Mouse (Mus musculus) gastrocnemius, postnatal 10 days (tissue): ENCODE measurements around the gene Ephb6. TPM values are rescaled to one million over a fixed set of nuclear protein-coding genes. Genes with fewer than 3 reads are reported as not detected.

Source experiments
- DNase-seq: peaks from one replicate; pipeline ENCODE4 v3.0.0; 2021; ENCODE audit warnings: mixed read lengths
- total RNA-seq, 2 experiments: library from RNA; stranded (reverse); gene quantifications; 2 replicates each; pipeline ENCODE4 v1.2.3; 2021

Gene Ephb6
- total RNA-seq, 2 experiments from 2014 or later = 2.2 to 4.7 TPM

DNA sequence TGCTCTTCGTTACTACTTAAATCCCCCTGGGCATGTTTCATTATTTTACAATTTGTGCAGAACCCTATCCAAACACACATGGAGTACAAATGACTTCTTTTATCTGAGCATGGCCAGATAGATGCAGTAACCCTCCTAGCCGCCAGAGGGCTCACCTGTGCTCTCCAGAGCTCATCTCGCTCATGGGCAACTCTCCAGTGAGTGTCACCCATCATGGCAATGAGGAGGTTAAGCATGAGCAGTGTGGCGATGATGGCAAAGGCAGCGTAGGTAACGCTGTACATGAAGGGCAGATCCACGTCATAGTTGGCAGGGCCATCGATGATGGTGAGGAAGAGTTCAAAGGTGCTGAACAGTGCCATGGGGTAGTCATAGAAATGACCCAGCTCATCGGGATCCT, 17.4 kb downstream of the Ephb6 start:
- DNase-seq = no peak

DNA sequence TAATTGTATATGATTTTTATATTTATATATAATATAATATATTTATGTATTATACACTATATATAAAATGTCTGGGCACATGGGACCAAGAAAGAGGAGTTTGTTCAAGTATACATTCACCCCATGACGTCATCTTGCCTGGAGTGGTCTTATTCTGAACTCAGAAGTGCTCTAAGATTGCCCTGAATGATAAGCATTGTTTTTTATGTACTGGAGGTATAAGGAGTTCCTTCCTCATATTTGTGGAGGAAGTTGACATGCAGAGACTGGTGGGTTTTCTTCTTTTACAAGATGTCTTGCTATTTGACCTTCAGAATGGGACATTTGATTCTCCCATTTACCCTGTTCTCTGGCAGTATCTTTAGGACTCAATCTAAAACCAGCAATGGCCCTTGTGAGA, 22.9 kb downstream of the Ephb6 start:
- DNase-seq = no peak

DNA sequence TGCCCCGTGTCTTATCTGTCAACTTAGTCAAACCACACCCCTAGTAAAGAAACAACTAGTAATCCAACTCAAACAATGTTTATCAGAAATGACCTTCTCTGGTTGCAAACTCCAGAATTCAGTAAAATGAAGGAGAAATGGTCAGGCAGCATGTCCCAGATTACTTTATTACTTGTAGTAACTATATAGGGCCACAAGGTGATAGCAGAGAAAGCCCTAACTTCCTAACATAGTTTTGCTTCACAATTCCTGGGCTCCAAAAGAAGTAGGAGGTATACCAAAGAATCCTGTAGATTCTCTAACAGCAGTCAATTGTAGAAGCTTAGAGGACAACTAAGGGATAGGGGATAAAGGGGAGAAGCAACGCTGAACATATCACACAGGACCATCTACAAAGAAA, 25.5 kb downstream of the Ephb6 start:
- no peak for DNase-seq

DNA sequence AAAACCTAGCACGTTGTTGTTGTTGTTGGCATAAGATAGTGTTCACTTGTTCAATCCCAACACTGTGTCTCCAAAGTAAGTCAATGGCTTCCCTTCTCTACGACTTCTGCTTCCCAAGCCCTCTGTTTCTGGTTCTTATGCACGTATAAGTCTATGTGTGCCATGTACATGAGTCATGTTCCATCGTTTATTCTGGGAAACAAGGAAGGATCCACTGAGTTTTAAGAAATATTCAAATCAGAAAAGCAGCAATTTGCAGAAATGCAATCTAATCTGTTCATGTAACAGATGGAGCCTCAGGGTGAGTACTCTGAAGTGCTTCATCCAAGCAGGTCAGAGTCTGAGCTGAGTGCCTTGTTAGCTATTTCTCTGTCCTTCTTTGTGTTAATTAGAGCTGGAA, 26.3 kb downstream of the Ephb6 start:
- no peak for DNase-seq

DNA sequence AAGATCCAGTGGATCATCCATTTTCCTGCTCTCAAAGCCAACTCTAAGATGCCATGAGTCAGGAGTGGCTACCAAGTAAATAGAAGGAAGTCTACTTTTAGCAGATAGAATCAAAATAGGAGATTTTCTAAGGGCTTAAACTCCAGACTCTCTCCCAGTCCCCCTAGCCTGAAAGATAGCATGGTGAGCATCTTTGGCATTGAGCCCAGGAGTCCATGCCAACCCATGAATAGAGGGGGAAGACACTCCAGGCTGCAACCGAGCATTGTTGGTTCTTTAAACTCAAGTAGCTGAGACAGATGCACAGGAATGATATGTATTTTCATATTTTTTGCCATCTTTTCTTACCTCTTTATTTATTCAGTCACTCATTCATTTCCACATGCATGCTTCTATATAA, 29.9 kb downstream of the Ephb6 start:
- no peak for DNase-seq

DNA sequence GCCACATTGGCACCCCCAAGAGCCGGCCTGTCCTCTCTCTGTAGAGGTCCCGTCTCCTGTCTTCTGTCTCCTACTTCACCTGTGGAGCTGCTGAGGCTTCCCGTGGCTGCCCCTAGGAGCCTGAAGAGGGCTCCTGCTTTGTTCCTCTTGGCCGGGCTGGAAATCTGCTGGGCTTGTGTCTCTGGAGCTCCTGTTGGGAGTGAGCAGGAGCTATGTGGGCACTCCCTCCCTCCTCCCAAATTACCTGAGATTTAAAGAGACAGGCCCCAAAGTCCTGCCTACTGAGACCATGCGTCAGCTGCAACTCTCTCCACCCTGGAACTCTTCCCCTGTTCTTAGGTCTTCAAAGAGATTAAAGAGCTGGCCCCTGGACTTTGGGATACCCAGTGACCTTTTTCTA, 30.9 kb downstream of the Ephb6 start, which contains the start of gene Trpv6:
Gene Trpv6, minus strand, starts transcription at position 228 of the 400 bp plus-strand sequence.
- no peak for DNase-seq

DNA sequence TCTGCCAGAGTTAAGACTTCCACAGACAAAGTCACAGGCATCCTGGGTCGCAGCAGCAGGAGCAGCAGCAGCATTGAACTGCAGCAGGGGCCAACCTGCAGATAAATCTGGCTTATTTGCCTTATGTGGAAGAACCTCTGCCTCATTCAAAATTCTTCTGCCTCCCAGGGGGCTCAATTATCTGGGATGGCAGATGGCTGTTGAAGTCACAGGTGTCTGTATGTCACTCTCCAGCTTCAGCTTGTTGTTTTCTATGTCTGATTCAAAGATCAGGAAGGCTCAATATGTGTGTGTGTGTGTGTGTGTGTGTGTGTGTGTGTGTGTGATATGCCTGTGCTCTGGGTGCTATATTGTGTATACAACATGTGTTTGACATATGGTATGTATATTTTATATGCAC, 32.1 kb downstream of the Ephb6 start:
- no peak for DNase-seq

DNA sequence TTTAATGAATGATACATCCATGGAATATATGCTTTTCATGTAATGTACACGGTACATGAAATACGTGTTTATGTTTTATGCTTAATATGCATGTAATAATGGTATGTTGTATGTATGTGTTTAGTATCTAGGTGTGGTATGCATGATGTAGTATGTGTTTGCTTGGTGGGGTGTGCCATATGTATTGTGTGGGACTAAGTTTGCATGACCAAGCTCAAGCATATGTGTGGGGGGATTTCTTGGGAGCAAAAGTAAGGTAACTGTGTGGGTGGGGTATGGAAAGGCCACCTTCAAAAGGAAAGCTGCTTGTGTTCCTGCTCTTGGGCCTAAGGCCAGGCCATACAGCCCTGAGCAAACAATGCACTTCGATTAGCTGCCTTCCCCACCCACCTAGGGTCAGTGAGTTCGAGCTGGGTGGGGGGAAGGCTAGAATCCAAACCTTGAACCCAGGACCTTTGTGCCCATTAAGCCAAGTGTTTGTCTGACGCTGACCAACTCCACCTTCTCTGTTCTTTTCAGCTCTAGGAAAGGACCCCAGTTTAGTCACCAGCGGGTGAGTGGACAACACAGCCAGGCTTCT, 32.7 kb downstream of the Ephb6 start:
- no peak for DNase-seq

DNA sequence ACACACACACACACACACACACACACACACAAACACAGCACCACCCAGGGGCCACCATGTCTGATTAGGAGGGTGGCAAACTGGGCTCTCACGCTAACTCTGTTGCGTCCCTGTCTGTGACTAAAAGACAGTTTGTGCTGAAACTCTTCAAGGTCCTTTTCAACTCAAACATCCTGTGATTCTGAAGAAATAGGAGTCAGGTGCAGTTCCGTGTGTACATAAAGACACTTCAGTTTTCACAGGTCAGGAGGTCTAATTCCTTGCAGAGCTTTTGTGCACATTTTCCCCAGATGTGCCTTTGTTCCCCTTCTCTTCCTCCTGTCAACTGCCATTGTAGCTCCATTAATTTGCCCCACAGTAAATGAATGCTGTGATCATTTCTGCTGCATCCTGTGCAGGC, 35.2 kb downstream of the Ephb6 start:
- DNase-seq = no peak

DNA sequence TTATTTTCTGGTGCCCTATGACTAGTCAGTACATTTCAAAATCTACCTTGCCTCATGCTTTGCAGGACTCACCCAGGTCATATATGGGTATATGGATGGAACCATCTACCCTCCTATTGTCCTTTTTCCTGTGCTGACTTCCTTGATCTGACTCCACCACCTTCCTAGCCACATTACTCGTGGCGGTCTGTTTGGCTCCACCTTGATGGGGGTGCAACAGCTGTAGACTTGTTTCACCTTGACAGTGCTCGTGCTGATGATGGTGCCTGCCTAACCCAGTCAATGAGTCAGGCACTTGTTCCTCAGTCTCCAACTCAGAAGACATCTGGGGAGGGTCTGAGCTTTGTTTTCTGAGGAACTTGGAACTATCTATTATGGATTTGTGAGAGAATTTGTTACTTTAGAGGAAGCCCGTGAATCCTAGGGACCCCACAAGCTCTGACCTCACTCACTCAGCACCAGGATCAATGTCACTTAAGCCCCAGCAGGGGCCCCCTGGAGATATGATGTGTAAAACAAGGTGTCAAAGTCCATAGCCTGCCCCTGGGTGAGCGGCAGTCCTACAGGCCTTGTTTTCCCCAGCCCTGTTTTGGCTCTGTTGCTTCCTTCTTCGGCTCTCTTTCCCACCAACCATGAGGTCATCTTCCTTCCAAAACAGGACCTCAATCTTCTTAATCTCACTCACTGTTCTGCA, 36.0 kb downstream of the Ephb6 start:
- DNase-seq = no peak

DNA sequence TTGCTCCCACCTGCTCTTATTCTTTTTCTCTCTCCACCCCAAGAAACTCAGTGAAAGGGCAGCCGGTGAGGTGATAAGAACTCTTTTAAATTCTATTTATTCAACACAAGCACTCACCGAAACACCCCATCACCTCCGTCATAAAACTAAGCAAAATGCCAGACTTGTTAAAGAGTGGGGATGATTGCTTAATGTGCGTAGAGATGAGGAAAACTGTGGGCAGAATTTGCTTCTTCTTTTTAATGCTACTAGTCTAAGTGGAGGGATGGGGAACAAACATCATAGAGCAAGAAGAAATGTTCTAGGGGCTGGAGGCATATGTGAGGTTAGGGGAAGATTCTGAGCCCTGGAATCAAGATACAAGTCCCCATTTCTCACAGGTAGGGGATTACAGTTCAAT, 37.5 kb downstream of the Ephb6 start:
- DNase-seq = no peak

DNA sequence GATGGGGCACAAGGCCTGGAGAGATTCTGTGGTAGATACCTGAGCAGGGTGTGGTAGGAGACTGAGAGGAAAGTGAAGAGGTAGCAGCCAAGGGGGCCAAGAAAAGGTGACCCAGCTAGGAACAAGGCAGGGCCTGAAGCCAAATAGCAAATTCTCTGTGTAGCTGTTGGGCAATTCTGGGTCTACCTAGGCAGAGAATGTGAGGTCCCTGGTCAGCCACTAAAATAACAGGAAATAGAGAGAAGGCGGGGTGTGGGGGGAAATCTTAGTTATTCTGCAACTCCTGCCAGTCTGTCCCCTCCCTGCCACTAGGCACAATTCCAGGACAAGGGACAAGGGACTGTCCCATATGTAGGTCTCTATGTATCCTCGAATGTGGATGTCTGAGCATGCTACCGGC, 37.9 kb downstream of the Ephb6 start:
- DNase-seq = no peak

DNA sequence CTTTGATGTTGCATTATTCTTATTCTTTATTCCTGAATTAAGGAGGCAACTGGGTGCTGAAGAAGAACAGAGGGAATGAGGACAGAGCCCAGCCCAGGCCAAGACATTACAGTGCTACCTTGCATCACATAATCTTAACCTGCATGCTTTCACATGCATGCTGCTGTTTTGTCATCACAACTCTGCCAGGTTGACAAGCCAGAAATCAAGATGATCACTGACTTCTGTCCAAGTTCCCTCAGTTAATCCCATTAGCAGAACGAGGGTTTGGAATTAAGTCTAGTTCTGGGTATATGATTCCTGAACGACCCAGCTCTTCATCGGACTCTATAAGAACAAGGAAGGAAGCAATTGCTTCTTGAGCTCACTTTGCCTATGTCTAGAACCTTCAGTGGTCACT, 40.9 kb downstream of the Ephb6 start:
- DNase-seq = no peak

DNA sequence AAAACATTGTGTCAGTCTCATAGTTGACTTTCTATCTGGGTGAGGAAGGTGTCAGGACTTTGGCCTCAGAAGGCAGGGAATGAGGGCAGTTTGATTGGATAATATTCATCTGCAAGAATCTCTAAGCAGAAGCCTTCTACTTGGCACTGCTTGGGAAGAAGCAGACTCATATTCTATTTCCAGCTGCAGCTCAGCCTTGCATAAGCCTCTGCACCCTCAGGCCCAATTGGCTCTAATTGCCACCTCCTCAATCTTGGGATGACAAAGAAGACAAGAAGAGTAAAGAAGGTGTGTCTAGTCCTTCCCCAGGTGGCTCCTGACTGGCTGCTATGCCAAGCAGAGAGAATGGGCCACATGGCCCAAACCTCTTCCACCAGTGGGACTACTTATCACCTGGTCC, 41.4 kb downstream of the Ephb6 start:
- no peak for DNase-seq

DNA sequence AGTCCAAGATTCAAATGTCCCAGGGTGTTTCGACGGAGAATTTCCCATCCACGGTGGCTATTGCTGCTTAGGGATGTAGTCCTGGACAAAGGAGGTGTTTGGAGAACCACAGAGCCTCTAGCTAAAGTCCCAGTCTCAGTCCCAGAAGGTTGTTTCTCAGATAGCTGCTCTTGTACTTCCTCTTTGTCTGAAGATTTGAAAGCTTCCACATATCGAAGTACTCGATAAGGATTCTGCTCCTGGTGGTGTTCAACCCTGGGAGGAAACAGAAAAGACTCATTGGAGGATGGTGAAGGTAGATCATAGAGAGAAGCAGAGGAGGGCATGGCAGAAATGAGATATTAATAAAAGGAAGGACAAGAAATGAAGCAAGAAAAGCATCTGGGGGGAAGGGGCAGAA, 47.9 kb downstream of the Ephb6 start:
- no peak for DNase-seq

DNA sequence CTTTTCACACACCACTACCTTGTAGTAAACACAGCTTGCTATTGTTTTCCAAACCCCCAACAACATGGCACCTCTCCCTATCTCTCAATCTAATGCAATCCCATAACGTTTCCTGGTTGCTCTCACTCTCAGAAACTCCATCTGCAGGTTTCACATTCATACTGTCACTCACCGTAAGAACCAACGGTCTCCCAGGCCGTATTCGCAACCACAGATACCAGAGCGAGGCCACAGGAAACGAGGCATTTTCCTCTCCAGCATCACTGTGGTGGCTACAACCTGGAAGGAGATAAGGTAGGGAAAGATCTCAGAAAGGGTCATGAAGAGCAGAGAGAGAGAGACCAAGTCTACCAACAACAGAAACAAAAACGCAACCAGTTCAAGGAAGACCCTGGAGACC, 49.4 kb downstream of the Ephb6 start:
- no peak for DNase-seq

DNA sequence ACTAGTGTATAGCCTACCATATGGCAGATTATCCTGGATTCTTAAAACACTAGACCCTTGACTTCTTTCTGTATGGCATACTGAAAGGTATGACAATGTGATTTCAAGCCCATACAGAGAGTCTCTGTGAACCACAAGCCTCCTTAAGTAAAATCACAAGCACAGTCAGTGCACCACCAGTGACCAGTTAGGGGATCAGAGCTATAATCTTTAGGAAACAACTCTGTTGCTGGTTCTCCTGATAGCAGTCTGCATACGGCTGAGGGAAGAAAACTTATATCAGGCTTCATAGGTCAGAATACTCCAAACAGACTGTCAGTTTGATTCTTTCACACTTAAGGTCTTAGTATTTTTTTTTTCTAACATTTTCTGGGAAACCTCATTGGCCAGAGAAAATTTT, 53.2 kb downstream of the Ephb6 start:
- DNase-seq = no peak

DNA sequence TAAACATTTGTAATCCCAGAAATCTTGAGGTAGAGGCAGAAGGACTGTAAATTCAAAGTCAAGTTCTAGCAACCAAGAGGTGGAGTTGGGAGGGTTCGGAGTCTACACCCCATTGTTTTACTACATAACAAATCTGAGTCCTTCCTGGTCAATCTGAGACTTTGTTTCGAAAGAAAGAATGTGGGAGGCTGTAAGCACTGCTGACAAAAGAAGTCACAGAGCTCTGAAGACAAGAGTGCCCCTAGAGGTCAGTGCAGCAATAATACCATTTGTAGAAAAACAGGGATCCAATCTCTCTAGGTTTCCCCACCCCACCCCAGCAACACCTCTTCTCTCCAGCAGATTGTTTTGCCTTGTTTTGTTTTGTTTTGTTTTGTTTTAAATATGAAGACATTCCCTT, 57.0 kb downstream of the Ephb6 start:
- DNase-seq = no peak

Other genes starting within 250 kb of the Ephb6 start
- not detected for gene Prss3, start 227.8 kb upstream of the Ephb6 start, total RNA-seq
- not detected for gene Gm5771, start 213.1 kb upstream of the Ephb6 start, total RNA-seq
- not detected for gene Gm10334, start 159.3 kb upstream of the Ephb6 start, total RNA-seq
- not detected for gene Prss1, start 146.6 kb upstream of the Ephb6 start, total RNA-seq
- gene Prss2, start 83.7 kb upstream of the Ephb6 start, total RNA-seq = not detected
- not detected for gene Trpv6, start 30.9 kb downstream of the Ephb6 start, total RNA-seq
- not detected for gene Trpv5, start 75.3 kb downstream of the Ephb6 start, total RNA-seq
- gene Llcfc1, start 78.9 kb downstream of the Ephb6 start, total RNA-seq = not detected
- 1 to 10 TPM in 1 of 2 experiments, not detected in 1; 2.3 TPM for gene Kel, start 98.9 kb downstream of the Ephb6 start, total RNA-seq
- not detected for gene Olfr459, start 169.7 kb downstream of the Ephb6 start, total RNA-seq
- gene Pip, start 242.1 kb downstream of the Ephb6 start, total RNA-seq = not detected
- gene Sval2, start 247.5 kb downstream of the Ephb6 start, total RNA-seq = not detected